Mouse (Mus musculus) hindbrain, postnatal 0 days (tissue): ENCODE measurements around the gene Olfr398. TPM values are rescaled to one million over a fixed set of nuclear protein-coding genes. Genes with fewer than 3 reads are reported as not detected.

Source experiments
- ATAC-seq: fragments of 200-750 bp; cut with Nextera tagmentation; 2 replicates; pipeline ENCODE4 v1.8.0; 2017; ENCODE audit warnings: mild to moderate bottlenecking, moderate TSS enrichment, moderate library complexity
- DNase-seq: peaks from one replicate; pipeline ENCODE4 v3.0.0-alpha.2; 2015; ENCODE audit warnings: low spot score
- H3K27ac ChIP-seq: fragments of 300-500 bp; sonication (generic); 2 replicates; pipeline ENCODE4 v1.5.1; 2014; ENCODE audit warnings: mild to moderate bottlenecking
- H3K27me3 ChIP-seq: fragments of 300-500 bp; sonication (generic); 2 replicates; pipeline ENCODE4 v1.6.1; 2014; ENCODE audit warnings: low read length, mixed read lengths; ENCODE audit not compliant: insufficient read depth
- H3K36me3 ChIP-seq: fragments of 300-500 bp; sonication (generic); 2 replicates; pipeline ENCODE4 v1.6.1; 2014; ENCODE audit warnings: low read length, mixed read lengths; ENCODE audit not compliant: insufficient read depth
- H3K4me1 ChIP-seq: fragments of 300-500 bp; sonication (generic); 2 replicates; pipeline ENCODE4 v1.6.1; 2014; ENCODE audit warnings: antibody characterized with exemption, low read length, mixed read lengths; ENCODE audit not compliant: insufficient read depth
- H3K4me2 ChIP-seq: fragments of 300-500 bp; sonication (generic); 2 replicates; pipeline ENCODE4 v1.6.1; 2014; ENCODE audit warnings: low read depth, mild to moderate bottlenecking, low read length, moderate library complexity, mixed read lengths
- H3K4me3 ChIP-seq: fragments of 300-500 bp; sonication (generic); 2 replicates; pipeline ENCODE4 v1.5.1; 2014; ENCODE audit warnings: low read length
- H3K9ac ChIP-seq: fragments of 300-500 bp; sonication (generic); replicated peaks from 2 replicates; pipeline ENCODE4 v1.6.1; 2014; ENCODE audit warnings: mild to moderate bottlenecking, low read length, moderate library complexity, mixed read lengths
- H3K9me3 ChIP-seq: fragments of 300-500 bp; sonication (generic); 2 replicates; pipeline ENCODE4 v1.6.1; 2016; ENCODE audit warnings: low read length, mixed read lengths
- CTCF ChIP-seq: IDR thresholded peaks from 2 replicates; pipeline ENCODE4 v1.5.1; 2016; ENCODE audit warnings: antibody characterized with exemption, control low read depth, low read depth
- WGBS: fragments of 180-500 bp; shearing (Covaris S2); extraction: QIAGEN DNeasy Blood & Tissue Kit; methylation state at CpG from one replicate; pipeline ENCODE4 v1.1.7; 2014; 5-methylcytosine and 5-hydroxymethylcytosine counted together
- polyA plus RNA-seq: library from polyadenylated mRNA; unstranded; fragments of >200 nt; fragmentation: Nextera tagmentation; extraction: Ambion mirVana; gene quantifications from 2 replicates; pipeline ENCODE4 v1.2.1, GENCODE M21; 2015
- total RNA-seq: library from RNA; depleted of rRNA; stranded (reverse); fragments of >200 nt; gene quantifications from 2 replicates; pipeline ENCODE4 v1.2.3, GENCODE M21; 2014; rRNA removed

Gene Olfr398
- total RNA-seq (not detected in 2 replicates), polyA plus RNA-seq (not detected in 2 replicates)

- no peak within 1 kb of the TSS for H3K27ac ChIP-seq
- H3K4me2 ChIP-seq: no peak within 1 kb of the TSS
- DNase-seq: no peak
- no peak within 1 kb of the TSS for H3K9ac ChIP-seq
- H3K27me3 ChIP-seq: no peaks in the 10 kb centered on the region
- H3K9me3 ChIP-seq: peaks cover 15% of the 10 kb centered on the region
- TF ChIP-seq CTCF: no peak
- no peaks in the 10 kb centered on the region for H3K4me1 ChIP-seq
- no peak for ATAC-seq
- no peak within 1 kb of the TSS for H3K4me3 ChIP-seq
- H3K36me3 ChIP-seq: no peaks in the 10 kb centered on the region
Measured at GRCm38 (mm10) chr11:73990307-73990706, at the start of gene Olfr398. TSS of gene Olfr398 (minus strand) at chr11:73990407.

- no peak for ATAC-seq
- no peaks in the 10 kb centered on the region for H3K4me1 ChIP-seq
- no peak overlapping the region for H3K4me2 ChIP-seq
- no peak overlapping the region for H3K27ac ChIP-seq
- DNase-seq: no peak
- H3K9me3 ChIP-seq: peaks cover 6% of the 10 kb centered on the region; the same call in 1 of the 2 replicates
- no peak overlapping the region for H3K9ac ChIP-seq
- H3K27me3 ChIP-seq: no peaks in the 10 kb centered on the region
- H3K4me3 ChIP-seq: no peak overlapping the region
- TF ChIP-seq CTCF: no peak
- H3K36me3 ChIP-seq: no peaks in the 10 kb centered on the region
Measured at GRCm38 (mm10) chr11:73993115-73993514, 2.9 kb upstream of the Olfr398 start.

DNA sequence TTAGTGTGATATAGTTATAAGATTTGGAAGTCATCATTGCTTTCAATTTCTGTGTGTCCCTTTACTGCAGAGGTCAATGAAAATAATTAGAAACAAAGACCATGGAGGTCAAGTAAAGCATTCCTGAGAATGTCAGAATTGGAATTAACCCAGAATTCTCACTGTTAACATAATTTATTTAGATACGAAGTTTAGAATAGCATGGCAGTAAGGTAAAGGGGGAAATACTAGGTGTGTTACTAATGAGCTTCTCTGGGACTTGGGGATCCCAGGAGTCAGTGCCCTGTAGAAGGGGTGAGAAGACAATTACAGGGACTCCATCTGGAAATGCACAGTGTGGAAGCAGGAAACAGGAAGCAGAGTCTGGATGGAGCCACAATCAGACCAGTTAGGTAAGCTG lies 29.7 kb downstream of the Olfr398 start, which contains the start of gene Olfr397:
Gene Olfr397 (plus strand): TSS at position 301 of the 400 bp plus-strand sequence.
- no peak for DNase-seq
- WGBS: 76% methylated on average over 1 of the region's 1 CpGs

GRCm38 (mm10) chr11:73936377-73936776 lies 53.8 kb downstream of the Olfr398 start, which contains the start of gene Olfr23:
TSS of gene Olfr23 (plus strand) at chr11:73936677.
- no peaks in the 10 kb centered on the region for H3K27me3 ChIP-seq
- no peak within 1 kb of the TSS for H3K4me3 ChIP-seq
- no peak for TF ChIP-seq CTCF
- ATAC-seq: no peak
- H3K36me3 ChIP-seq: no peaks in the 10 kb centered on the region
- DNase-seq: no peak
- no peaks in the 10 kb centered on the region for H3K4me1 ChIP-seq
- peaks cover 2% of the 10 kb centered on the region; the same call in 1 of the 2 replicates for H3K9me3 ChIP-seq
- no peak within 1 kb of the TSS for H3K4me2 ChIP-seq
- no peak within 1 kb of the TSS for H3K27ac ChIP-seq
- H3K9ac ChIP-seq: no peak within 1 kb of the TSS

More for the DNA sequence above, 29.7 kb downstream of the Olfr398 start, which contains the start of gene Olfr397:
- no peak within 1 kb of the TSS for H3K4me3 ChIP-seq
- no peaks in the 10 kb centered on the region for H3K27me3 ChIP-seq
- no peak within 1 kb of the TSS for H3K9ac ChIP-seq
- ATAC-seq: no peak
- no peaks in the 10 kb centered on the region for H3K4me1 ChIP-seq
- H3K4me2 ChIP-seq: no peak within 1 kb of the TSS
- TF ChIP-seq CTCF: no peak
- H3K9me3 ChIP-seq: peaks cover 9% of the 10 kb centered on the region; the same call in 1 of the 2 replicates
- no peak within 1 kb of the TSS for H3K27ac ChIP-seq
- H3K36me3 ChIP-seq: no peaks in the 10 kb centered on the region

Other genes starting within 250 kb of the Olfr398 start
- gene Olfr389, start 209.7 kb downstream of the Olfr398 start, total RNA-seq: not detected in 2 replicates
- not detected in 2 replicates for gene Olfr389, start 209.7 kb downstream of the Olfr398 start, polyA plus RNA-seq
- gene Olfr390, start 207.4 kb downstream of the Olfr398 start, total RNA-seq: not detected in 2 replicates
- not detected in 2 replicates for gene Olfr390, start 207.4 kb downstream of the Olfr398 start, polyA plus RNA-seq
- gene Olfr391-ps, start 187.4 kb downstream of the Olfr398 start, total RNA-seq: not detected in 2 replicates
- gene Olfr391-ps, start 187.4 kb downstream of the Olfr398 start, polyA plus RNA-seq: not detected in 2 replicates
- not detected in 2 replicates for gene Olfr392, start 173.4 kb downstream of the Olfr398 start, total RNA-seq
- not detected in 2 replicates for gene Olfr392, start 173.4 kb downstream of the Olfr398 start, polyA plus RNA-seq
- gene Olfr393, start 139.0 kb downstream of the Olfr398 start, total RNA-seq: not detected in 2 replicates
- not detected in 2 replicates for gene Olfr393, start 139.0 kb downstream of the Olfr398 start, polyA plus RNA-seq
- not detected in 2 replicates for gene Olfr394, start 99.6 kb downstream of the Olfr398 start, total RNA-seq
- gene Olfr394, start 99.6 kb downstream of the Olfr398 start, polyA plus RNA-seq: not detected in 2 replicates
- gene Olfr395, start 81.1 kb downstream of the Olfr398 start, total RNA-seq: not detected in 2 replicates
- gene Olfr395, start 81.1 kb downstream of the Olfr398 start, polyA plus RNA-seq: not detected in 2 replicates
- not detected in 2 replicates for gene Olfr23, start 53.7 kb downstream of the Olfr398 start, total RNA-seq
- not detected in 2 replicates for gene Olfr23, start 53.7 kb downstream of the Olfr398 start, polyA plus RNA-seq
- gene Olfr397, start 29.6 kb downstream of the Olfr398 start, total RNA-seq: not detected in 2 replicates
- not detected in 2 replicates for gene Olfr397, start 29.6 kb downstream of the Olfr398 start, polyA plus RNA-seq
- gene Olfr139, start 66.1 kb upstream of the Olfr398 start, total RNA-seq: not detected in 2 replicates
- not detected in 2 replicates for gene Olfr139, start 66.1 kb upstream of the Olfr398 start, polyA plus RNA-seq
- not detected in 2 replicates for gene Olfr399, start 66.2 kb upstream of the Olfr398 start, total RNA-seq
- not detected in 2 replicates for gene Olfr399, start 66.2 kb upstream of the Olfr398 start, polyA plus RNA-seq
- gene Zfp616, start 79.5 kb upstream of the Olfr398 start, total RNA-seq: not detected in 2 replicates
- gene Zfp616, start 79.5 kb upstream of the Olfr398 start, polyA plus RNA-seq: not detected in 2 replicates
- gene Olfr401, start 123.3 kb upstream of the Olfr398 start, total RNA-seq: not detected in 2 replicates
- not detected in 2 replicates for gene Olfr401, start 123.3 kb upstream of the Olfr398 start, polyA plus RNA-seq
- gene Olfr402, start 163.1 kb upstream of the Olfr398 start, total RNA-seq: not detected in 2 replicates
- gene Olfr402, start 163.1 kb upstream of the Olfr398 start, polyA plus RNA-seq: not detected in 2 replicates
- not detected in 2 replicates for gene Olfr403, start 195.8 kb upstream of the Olfr398 start, total RNA-seq
- not detected in 2 replicates for gene Olfr403, start 195.8 kb upstream of the Olfr398 start, polyA plus RNA-seq
- gene Olfr43, start 221.0 kb upstream of the Olfr398 start, total RNA-seq: not detected in 2 replicates
- not detected in 2 replicates for gene Olfr43, start 221.0 kb upstream of the Olfr398 start, polyA plus RNA-seq